15 mouse cellular contexts compared by ENCODE assay signal in the genomic region with DNA sequence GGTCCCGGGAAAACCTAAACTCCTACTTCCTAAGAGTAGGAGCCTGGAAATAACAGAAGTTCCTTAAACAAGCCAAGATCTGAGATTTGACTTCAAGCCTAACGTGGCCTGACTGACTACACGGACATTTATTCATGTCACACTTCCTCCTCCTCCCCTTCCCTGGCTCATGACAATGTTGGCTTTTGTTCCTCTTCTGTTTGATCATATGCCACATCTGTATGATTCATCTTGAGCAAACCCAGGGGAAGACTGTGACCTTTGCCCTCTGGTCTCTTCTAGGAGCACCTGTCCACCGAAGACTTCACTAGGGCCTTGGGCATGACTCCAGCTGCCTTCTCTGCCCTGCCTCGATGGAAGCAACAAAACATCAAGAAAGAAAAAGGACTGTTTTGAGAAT. TPM values are rescaled to one million over a fixed set of nuclear protein-coding genes. Genes with fewer than 3 reads are reported as not detected.
DNase-seq lines count a peak whose midpoint lies in the region; ATAC-seq and TF ChIP-seq lines count a peak whose summit lies in the region.
"Had no signal": no experiment of that assay in that cellular context is flagged by ENCODE, and none has a peak within 500 bp of the region (broad histone marks: within the 10 kb centered on the region; RNA-seq: fewer than 3 reads in every experiment).

No protein-coding gene starts in this region.

- DNase-seq in layer of hippocampus, adult 2 months (ENCODE audit: low spot score in 2 of 2): no peak
- no peak for DNase-seq in layer of hippocampus, postnatal 36 days
- peak; percentile 6 for DNase-seq in lung, postnatal 14 days
- DNase-seq in urinary bladder, postnatal 25 days (ENCODE audit: low spot score): no peak
- no peak for DNase-seq in layer of hippocampus, adult 8-10 months (ENCODE audit: low spot score in 2 of 2)
- DNase-seq: cerebellum, adult 9-11 months; kidney, adult 8-10 months had no signal

- no peaks in the 10 kb centered on the region for H3K4me1 ChIP-seq in brown adipose tissue, adult 24 weeks (ENCODE audit: control insufficient read depth, insufficient read depth, insufficient read length, low read length)
- H3K4me1 ChIP-seq in stomach, embryonic 15.5 days: no peaks in the 10 kb centered on the region
- H3K4me1 ChIP-seq in kidney, embryonic 16.5 days (ENCODE audit: insufficient read depth, low read length): 0 out of 2 replicates have a peak, but pooled peaks cover 3% of the 10 kb centered on the region
- H3K4me1 ChIP-seq: limb, embryonic 15.5 days had no signal

- ATAC-seq in stomach, embryonic 15.5 days (ENCODE audit: insufficient read depth, low FRiP score, low read depth): peak; percentile 8; the same call in 1 of the 2 replicates
- no peak for ATAC-seq in kidney, embryonic 16.5 days (ENCODE audit: low FRiP score, low TSS enrichment)
- ATAC-seq: forebrain, embryonic 16.5 days had no signal

- H3K4me3 ChIP-seq in layer of hippocampus, adult 2 months: no peak overlapping the region
- no peak overlapping the region for H3K4me3 ChIP-seq in brown adipose tissue, adult 24 weeks (ENCODE audit: insufficient read depth, low read depth, low read length)
- H3K4me3 ChIP-seq in stomach, embryonic 15.5 days (replicated peaks): no peak overlapping the region
- H3K4me3 ChIP-seq in kidney, embryonic 16.5 days (ENCODE audit: low read length): no peak overlapping the region
- H3K4me3 ChIP-seq: left cerebral cortex, adult 2 months; limb, embryonic 15.5 days had no signal

- 38% methylated on average over 5 of the region's 5 CpGs for WGBS in stomach, embryonic 15.5 days
- 45% methylated on average over 5 of the region's 5 CpGs for WGBS in kidney, embryonic 16.5 days

- no peak overlapping the region for H3K9ac ChIP-seq in stomach, embryonic 15.5 days
- H3K9ac ChIP-seq in kidney, embryonic 16.5 days (replicated peaks; ENCODE audit: low read length): no peak overlapping the region
- H3K9ac ChIP-seq: limb, embryonic 15.5 days had no signal

- no peak overlapping the region for H3K4me2 ChIP-seq in stomach, embryonic 15.5 days
- no peak overlapping the region for H3K4me2 ChIP-seq in kidney, embryonic 16.5 days (replicated peaks; ENCODE audit: low read depth, low read length)
- H3K4me2 ChIP-seq: limb, embryonic 15.5 days; midbrain, embryonic 11.5 days had no signal

- H3K27ac ChIP-seq in layer of hippocampus, adult 2 months: peak overlapping the region; percentile 40; the same call in 1 of the 2 replicates
- peak overlapping the region; percentile 50 for H3K27ac ChIP-seq in brown adipose tissue, adult 24 weeks (replicated peaks; ENCODE audit: low read depth, low read length)
- H3K27ac ChIP-seq in stomach, embryonic 15.5 days: peak overlapping the region; percentile 76
- H3K27ac ChIP-seq in kidney, embryonic 16.5 days (ENCODE audit: low read length): no peak overlapping the region
- H3K27ac ChIP-seq: left cerebral cortex, adult 2 months; limb, embryonic 15.5 days had no signal

- peaks cover 20% of the 10 kb centered on the region; the same call in 1 of the 2 replicates for H3K36me3 ChIP-seq in stomach, embryonic 15.5 days
- peaks cover 37% of the 10 kb centered on the region for H3K36me3 ChIP-seq in kidney, embryonic 16.5 days (ENCODE audit: insufficient read depth, low read length)

- H3K27me3 ChIP-seq in stomach, embryonic 15.5 days (replicated peaks): no peaks in the 10 kb centered on the region
- no peaks in the 10 kb centered on the region for H3K27me3 ChIP-seq in kidney, embryonic 16.5 days (ENCODE audit: insufficient read depth, low read length)
- H3K27me3 ChIP-seq: limb, embryonic 15.5 days had no signal

- H3K9me3 ChIP-seq in stomach, embryonic 15.5 days: no peaks in the 10 kb centered on the region
- no peaks in the 10 kb centered on the region for H3K9me3 ChIP-seq in kidney, embryonic 16.5 days (ENCODE audit: low read length)
- H3K9me3 ChIP-seq: limb, embryonic 15.5 days had no signal

- no peak for TF ChIP-seq CTCF in layer of hippocampus, adult 2 months (conservative IDR thresholded peaks at IDR 0.05)

RNA-seq across cellular contexts. Expression of a gene that starts 25.4 kb away (rescaled TPM):
- total RNA-seq in layer of hippocampus, adult 2 months (2021): under 1 TPM; 0.49 to 0.72 TPM
- under 1 TPM; 0.10 to 0.33 TPM for total RNA-seq in layer of hippocampus, postnatal 36 days (2021)
- 0.46 and 1.1 TPM in 2 replicates for polyA plus RNA-seq in brown adipose tissue, adult 24 weeks (2012; ENCODE audit: insufficient read depth, insufficient read length, missing spikeins)
- 32.2 and 41.1 TPM in 2 replicates for polyA plus RNA-seq in stomach, embryonic 15.5 days (2015; fragmentation: Nextera tagmentation; extraction: Ambion mirVana)
- under 1 TPM; 0.71 to 0.92 (median 0.82) TPM for total RNA-seq in layer of hippocampus, adult 8-10 months (2022)
- 17.5 and 18.0 TPM in 2 replicates for polyA plus RNA-seq in kidney, embryonic 16.5 days (2015; fragmentation: Nextera tagmentation; extraction: Ambion mirVana)

RNA-seq across cellular contexts. Expression of a gene that starts 43.3 kb away (rescaled TPM):
- total RNA-seq in layer of hippocampus, adult 2 months (2021): 10 to 100 TPM; 26.4 to 28.8 TPM
- 10 to 100 TPM; 25.9 to 28.4 TPM for total RNA-seq in layer of hippocampus, postnatal 36 days (2021)
- 66.8 and 98.0 TPM in 2 replicates for polyA plus RNA-seq in brown adipose tissue, adult 24 weeks (2012; ENCODE audit: insufficient read depth, insufficient read length, missing spikeins)
- polyA plus RNA-seq in stomach, embryonic 15.5 days (2015; fragmentation: Nextera tagmentation; extraction: Ambion mirVana): 82.9 and 86.2 TPM in 2 replicates
- 10 to 100 TPM; 27.6 to 33.4 (median 31.6) TPM for total RNA-seq in layer of hippocampus, adult 8-10 months (2022)
- polyA plus RNA-seq in kidney, embryonic 16.5 days (2015; fragmentation: Nextera tagmentation; extraction: Ambion mirVana): 91.1 and 94.0 TPM in 2 replicates

RNA-seq across cellular contexts. Expression of a gene that starts 59.6 kb away (rescaled TPM):
- 1 to 10 TPM; 3.1 to 3.9 TPM for total RNA-seq in layer of hippocampus, adult 2 months (2021)
- 1 to 10 TPM; 2.6 to 3.6 TPM for total RNA-seq in layer of hippocampus, postnatal 36 days (2021)
- 1.5 and 5.8 TPM in 2 replicates for polyA plus RNA-seq in brown adipose tissue, adult 24 weeks (2012; ENCODE audit: insufficient read depth, insufficient read length, missing spikeins)
- polyA plus RNA-seq in stomach, embryonic 15.5 days (2015; fragmentation: Nextera tagmentation; extraction: Ambion mirVana): 6.1 and 6.6 TPM in 2 replicates
- 10 to 100 TPM in 2 of 4 experiments, 1 to 10 TPM in 2; 5.5 to 68.6 (median 30.6) TPM for total RNA-seq in layer of hippocampus, adult 8-10 months (2022)
- polyA plus RNA-seq in kidney, embryonic 16.5 days (2015; fragmentation: Nextera tagmentation; extraction: Ambion mirVana): 4.5 and 5.4 TPM in 2 replicates
- total RNA-seq: hematopoietic stem cell, adult 5-6 weeks had no signal
